Mouse (Mus musculus): ENCODE data around the gene Sertad2.

Gene Sertad2

DNA sequence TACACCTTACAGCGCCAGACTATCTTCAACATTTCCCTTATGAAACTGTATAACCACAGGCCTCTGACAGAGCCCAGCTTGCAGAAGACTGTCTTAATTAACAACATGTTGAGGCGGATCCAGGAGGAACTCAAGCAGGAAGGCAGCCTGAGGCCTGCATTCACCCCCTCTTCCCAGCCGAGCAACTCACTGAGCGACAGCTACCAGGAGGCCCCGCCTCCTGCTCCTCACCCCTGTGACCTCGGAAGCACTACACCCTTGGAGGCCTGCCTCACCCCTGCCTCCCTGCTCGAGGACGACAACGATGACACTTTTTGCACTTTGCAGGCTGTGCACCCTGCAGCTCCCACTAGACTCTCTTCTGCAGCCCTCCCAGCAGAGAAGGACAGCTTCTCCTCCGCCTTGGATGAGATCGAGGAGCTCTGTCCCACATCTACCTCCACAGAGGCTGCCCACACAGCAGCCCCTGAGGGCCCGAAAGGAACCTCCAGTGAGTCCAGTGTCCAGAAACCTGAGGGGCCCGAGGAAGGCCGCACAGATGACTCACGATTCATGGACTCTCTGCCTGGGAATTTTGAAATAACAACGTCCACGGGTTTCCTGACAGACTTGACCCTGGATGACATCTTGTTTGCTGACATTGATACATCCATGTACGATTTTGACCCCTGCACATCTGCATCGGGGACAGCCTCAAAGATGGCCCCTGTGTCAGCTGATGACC is 105.0 kb downstream of the Sertad2 start:
- peak; percentile 36 for DNase-seq

GRCm38 (mm10) chr11:20649477-20649876 is 106.4 kb downstream of the Sertad2 start:
- DNase-seq: no peak

DNA sequence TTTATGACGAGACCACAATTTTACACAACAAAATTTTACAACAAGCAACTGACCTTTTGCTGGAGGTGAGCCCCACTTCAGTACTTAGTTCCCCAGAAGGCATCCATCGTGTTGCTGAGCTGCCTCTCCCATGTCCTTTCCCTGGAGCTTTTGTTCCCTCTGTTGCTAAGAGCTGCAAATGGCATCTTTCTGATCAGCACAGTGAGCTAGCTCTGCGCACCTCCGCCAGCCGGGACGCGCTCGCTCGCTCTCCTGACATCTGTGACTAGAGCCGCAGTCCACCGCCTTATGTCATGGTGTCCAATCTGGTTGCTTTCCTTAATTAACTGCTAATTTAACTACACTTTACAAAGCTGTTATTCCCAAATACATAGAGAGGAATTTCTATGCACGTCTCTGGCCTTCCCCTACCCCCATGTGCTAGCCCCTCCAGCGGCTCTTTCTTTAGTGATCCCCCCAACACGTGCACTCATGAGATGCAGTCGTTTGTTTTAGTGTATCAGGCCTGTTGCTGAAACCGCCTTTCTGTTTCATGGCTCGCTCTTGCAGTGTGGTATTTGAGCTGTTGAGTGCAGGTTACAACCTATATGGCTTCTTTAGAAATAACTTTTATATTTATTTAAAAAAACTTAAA is 107.1 kb downstream of the Sertad2 start:
- DNase-seq: no peak

DNA sequence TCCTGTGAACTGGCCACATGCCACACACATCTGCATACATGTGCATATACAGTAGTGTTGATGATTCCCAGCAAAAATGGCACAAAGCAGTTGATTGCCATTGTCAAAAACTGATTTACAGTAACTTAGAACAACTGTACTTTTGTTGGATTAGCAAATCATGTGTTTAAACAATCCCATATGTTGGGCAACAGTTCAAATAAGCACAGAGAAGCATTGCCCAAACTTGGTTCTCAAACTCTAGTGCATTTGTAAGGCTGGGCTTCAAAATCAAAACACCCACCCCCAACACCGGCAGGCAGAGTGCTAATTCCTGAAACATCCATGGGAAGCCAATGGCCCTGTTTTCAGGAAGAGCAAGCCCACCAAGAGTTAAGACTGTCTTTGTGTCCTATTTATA is 108.1 kb downstream of the Sertad2 start:
- no peak for DNase-seq

DNA sequence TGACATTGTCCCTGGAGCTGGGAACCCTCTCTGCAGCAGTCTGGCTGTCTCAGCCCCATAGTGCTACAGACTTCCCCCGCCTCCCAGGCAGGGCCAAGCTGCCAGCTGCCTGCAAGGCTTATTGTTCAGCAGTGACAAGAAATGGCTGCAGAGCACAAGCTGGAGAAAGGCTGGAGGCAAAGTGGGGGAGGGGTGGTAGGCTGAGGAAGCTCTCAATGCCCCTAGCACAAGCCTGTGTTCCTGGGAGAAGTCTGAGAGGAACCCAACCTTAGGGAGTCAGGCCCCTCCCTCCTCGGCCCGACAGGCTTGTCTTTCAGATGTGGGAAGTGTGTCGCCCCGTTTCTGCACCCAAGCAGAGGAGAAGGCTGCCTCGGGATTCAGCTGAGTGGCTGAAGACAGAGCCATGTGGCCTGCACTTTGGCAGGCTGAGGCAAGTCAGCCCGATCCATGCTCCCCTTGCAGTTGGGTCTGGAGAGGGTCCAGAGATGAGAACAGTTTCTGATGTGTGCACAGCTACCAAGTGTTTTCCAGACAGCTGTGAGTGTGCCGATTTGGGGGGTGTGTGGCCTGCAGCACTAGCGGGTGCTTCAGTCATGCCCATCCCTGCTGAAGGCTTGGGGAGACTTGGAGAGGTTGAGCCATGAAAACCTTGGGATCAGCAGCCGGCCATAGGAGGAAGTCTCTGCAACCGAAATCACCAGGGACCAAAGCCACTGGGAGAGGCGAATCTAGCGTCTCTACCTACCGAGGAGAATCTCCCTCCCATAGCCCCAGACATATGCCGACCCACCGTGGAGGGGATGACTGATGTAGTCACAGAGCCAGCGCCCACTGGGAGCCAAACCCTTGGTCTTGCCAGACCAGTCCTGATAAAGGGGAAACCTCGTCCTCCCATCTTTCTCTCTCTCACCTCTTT is 113.0 kb downstream of the Sertad2 start:
- DNase-seq: peak; percentile 75

- DNase-seq: peak; percentile 54
Observed at GRCm38 (mm10) chr11:20656711-20657057, 113.6 kb downstream of the Sertad2 start.

- DNase-seq: no peak
Observed at GRCm38 (mm10) chr11:20659094-20659493, 116.0 kb downstream of the Sertad2 start.

DNA sequence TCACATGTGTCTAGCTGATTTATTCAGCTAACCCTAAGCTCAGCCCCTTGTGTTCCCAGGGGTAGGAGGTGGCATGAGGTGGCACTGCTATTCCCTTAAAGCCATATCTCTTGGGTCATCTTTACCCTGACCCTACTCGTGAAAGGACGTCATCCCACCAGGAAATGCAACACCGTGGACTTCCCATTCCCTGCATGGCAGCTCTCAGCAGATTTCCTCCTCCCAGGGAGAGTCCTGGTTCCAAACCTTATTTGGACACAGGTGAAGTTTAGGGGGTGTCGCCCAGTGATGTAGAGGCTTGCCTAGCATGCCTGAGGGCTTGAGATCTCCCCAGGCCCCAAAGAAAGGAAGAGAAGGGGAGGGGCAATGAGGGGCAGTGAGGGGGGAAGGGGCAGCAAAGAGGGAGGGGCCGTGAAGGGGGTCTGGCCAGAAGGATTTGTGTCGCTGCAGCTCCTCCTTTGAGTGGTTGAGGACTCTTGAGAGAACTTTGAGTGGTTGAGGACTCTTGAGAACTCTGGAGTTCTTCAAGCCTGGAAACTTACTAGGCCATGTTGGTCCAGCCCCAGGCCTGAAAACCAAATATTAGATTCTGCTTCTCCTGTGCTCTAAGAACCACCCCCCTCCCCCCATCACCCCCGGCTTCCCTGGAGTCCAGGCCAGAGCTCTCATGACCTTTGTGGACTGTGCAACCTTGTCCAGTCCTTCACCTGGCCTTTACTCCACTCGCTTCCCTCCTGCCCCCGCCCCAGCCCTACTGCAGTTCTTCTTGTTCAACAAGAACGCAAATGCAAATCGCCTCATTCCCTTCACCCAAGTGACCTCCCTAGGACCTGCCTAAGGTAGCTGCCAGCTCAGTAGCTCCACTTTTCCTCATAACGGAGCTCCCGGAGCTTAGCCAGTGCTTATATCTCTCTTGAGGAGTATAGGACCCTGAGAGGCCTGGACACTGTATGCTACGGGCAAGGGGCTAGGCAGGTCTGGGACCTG is 117.4 kb downstream of the Sertad2 start:
- DNase-seq: no peak

GRCm38 (mm10) chr11:20661652-20662051 is 118.6 kb downstream of the Sertad2 start:
- peak; percentile 79 for DNase-seq

GRCm38 (mm10) chr11:20662811-20663210 is 119.8 kb downstream of the Sertad2 start:
- DNase-seq: no peak

DNA sequence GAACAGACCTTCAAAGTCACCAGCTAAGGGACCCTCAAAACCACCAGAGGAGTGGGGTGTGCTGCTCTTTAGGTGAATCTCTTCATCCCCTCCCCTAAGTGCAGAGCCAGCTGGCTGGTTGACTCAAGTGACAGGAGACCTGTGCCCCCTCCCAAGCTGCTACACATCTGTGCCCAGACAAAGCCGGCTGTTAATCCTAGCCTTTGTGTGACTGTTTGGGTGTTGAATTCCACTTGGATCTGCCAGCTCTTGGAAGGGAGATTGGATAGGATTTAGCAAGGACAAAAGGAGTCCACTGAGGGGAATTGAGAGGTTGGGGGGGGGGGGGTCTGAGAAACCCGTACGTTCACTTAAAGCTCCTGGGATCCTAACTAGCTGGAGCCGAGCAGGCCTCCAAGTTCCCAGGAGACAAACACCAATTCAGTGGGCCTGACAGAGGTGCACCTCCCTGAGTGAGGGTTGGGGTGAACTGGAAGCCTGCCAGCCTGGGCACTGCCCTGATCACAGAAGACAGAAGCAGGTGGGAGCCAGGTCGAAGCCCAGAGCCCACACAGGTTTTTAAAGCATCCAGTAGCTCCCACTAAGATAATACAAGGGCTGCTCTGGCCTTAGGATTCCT is 120.6 kb downstream of the Sertad2 start:
- no peak for DNase-seq

GRCm38 (mm10) chr11:20664878-20665277 is 121.8 kb downstream of the Sertad2 start:
- DNase-seq: no peak

- DNase-seq: no peak
Observed at GRCm38 (mm10) chr11:20671789-20672392, 128.8 kb downstream of the Sertad2 start.

DNA sequence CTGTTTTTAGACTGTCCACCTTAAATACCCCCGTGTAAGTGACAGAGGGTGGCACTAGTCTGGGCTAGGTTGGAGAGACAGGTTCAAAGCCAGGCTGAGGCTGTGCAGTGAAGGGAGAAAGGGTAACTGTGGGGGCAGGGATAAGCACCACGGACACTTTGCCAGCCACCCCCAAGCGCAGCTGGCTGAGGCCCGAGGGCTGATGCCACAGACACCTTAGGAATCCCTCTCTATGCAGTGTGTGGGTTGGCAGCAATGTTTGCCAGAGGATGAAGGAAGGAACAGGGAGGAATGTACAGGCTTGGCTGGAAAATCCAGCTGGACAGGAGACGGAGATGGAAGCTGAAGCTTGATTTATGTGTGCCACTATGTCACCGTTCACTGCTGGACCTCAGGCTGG is 129.5 kb downstream of the Sertad2 start:
- no peak for DNase-seq

GRCm38 (mm10) chr11:20679396-20679795 is 136.3 kb downstream of the Sertad2 start:
- DNase-seq: peak; percentile 3

DNA sequence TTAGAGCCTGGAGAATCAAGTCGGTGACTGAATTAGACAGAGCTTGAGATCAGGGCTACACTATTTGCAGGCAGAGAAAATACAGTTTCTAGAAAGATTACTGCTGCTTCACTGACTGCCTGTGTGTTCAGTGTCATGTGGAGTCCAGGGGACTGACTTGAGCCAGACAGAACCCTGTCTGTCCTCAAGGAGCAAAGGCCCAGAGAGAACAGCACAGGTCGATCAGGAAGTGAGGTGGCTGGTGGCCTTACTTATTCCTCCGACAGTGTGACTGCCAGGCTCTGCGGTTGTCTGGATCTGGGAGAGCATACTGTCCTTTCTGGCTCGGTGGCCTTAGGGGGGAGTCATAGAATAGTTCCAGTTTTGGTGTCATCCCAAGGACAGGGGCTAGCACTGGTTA is 137.7 kb downstream of the Sertad2 start:
- peak; percentile 6 for DNase-seq

DNA sequence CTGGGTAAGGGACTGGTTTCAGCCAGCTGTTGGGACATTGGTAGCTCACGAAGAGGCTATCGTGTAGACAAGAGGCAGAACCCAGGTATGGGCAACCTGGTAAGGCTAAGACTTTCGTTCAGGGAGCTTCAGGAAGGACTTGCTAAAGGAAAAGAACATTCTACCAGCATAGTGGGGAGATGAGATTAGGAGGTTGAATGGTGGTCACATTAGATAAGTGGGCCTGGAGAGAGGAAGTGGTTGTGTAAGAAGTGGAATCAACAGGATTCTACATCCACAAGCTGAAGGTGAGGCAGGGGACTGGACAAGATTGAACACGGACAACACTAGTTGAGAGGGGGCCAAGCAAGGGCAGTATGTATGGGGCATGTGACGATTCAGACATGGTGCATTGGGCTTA is 138.6 kb downstream of the Sertad2 start:
- DNase-seq: peak; percentile 2

DNA sequence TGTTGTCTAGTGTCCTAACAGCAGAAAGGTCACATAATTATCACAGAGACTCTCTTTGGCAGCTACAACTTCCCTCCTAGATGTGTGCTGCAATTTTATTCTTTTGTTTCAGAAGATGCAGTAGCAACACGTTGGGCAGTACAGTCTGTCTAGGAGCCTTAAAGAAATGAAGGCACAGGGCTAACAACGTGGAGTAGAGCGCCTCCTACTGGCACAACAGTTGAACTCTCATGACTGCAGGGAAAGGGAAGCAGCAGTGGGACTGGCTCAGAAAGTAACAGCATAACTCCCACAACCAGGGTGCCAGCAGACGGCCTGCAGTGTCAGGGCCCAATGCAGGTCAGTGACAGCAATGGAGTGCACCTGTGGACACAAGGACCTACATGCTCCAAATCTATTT is 147.9 kb downstream of the Sertad2 start:
- DNase-seq: peak; percentile 78
